Mouse (Mus musculus): Measurements from ENCODE around the gene Hsf2bp. TPM values are rescaled to one million over a fixed set of nuclear protein-coding genes. Genes with fewer than 3 reads are reported as not detected.

The Hsf2bp gene
- total and polyA plus RNA-seq, 2 experiments from 2014 or later = 0.57 to 0.90 TPM

GRCm38 (mm10) chr17:31992004-31992403 lies 44.1 kb downstream of the Hsf2bp start:
- no peaks in the 10 kb centered on the region for H3K36me3 ChIP-seq (ENCODE audit: insufficient read depth)
- ATAC-seq (no peak), DNase-seq (no peak)
- H3K4me2 ChIP-seq (ENCODE audit: low read depth) = no peak overlapping the region
- H3K9ac ChIP-seq = no peak overlapping the region
- H3K27me3 ChIP-seq (ENCODE audit: insufficient read depth, low read length) = no peaks in the 10 kb centered on the region
- no peak for TF ChIP-seq CTCF (IDR thresholded peaks at IDR 0.05; ENCODE audit: low read depth)
- no peak overlapping the region for H3K4me3 ChIP-seq (ENCODE audit: low read depth, low read length)
- no peaks in the 10 kb centered on the region for H3K4me1 ChIP-seq (ENCODE audit: insufficient read depth)
- no peaks in the 10 kb centered on the region for H3K9me3 ChIP-seq (ENCODE audit: low read length)
- 54% methylated on average over 2 of the region's 2 CpGs for WGBS
- H3K27ac ChIP-seq (ENCODE audit: low read depth, low read length) = no peak overlapping the region

- Histone ChIP-seq H3K27ac (ENCODE audit: low read depth, low read length) (no peak overlapping the region), H3K27me3 (ENCODE audit: insufficient read depth, low read length) (no peaks in the 10 kb centered on the region), H3K9me3 (ENCODE audit: low read length) (no peaks in the 10 kb centered on the region), H3K4me3 (ENCODE audit: low read depth, low read length) (no peak overlapping the region), H3K9ac (no peak overlapping the region), H3K4me1 (ENCODE audit: insufficient read depth) (no peaks in the 10 kb centered on the region), H3K36me3 (ENCODE audit: insufficient read depth) (no peaks in the 10 kb centered on the region), H3K4me2 (ENCODE audit: low read depth) (no peak overlapping the region)
- ATAC-seq (no peak), DNase-seq (no peak)
- no peak for TF ChIP-seq CTCF (IDR thresholded peaks at IDR 0.05; ENCODE audit: low read depth)
- WGBS = 91% methylated on average over 2 of the region's 2 CpGs
These were observed 47.1 kb downstream of the Hsf2bp start for GRCm38 (mm10) chr17:31989035-31989434.

GRCm38 (mm10) chr17:31986915-31987314 lies 49.2 kb downstream of the Hsf2bp start:
- Histone ChIP-seq H3K27me3 (ENCODE audit: insufficient read depth, low read length) (no peaks in the 10 kb centered on the region), H3K4me2 (ENCODE audit: low read depth) (no peak overlapping the region), H3K27ac (ENCODE audit: low read depth, low read length) (no peak overlapping the region), H3K36me3 (ENCODE audit: insufficient read depth) (no peaks in the 10 kb centered on the region), H3K4me3 (ENCODE audit: low read depth, low read length) (no peak overlapping the region), H3K4me1 (ENCODE audit: insufficient read depth) (no peaks in the 10 kb centered on the region), H3K9ac (no peak overlapping the region), H3K9me3 (ENCODE audit: low read length) (no peaks in the 10 kb centered on the region)
- ATAC-seq = no peak
- no peak for TF ChIP-seq CTCF (IDR thresholded peaks at IDR 0.05; ENCODE audit: low read depth)
- 89% methylated on average over 1 of the region's 1 CpGs for WGBS
- peak; percentile 8 for DNase-seq

GRCm38 (mm10) chr17:31983491-31983890 lies 52.7 kb downstream of the Hsf2bp start:
- H3K27ac ChIP-seq (ENCODE audit: low read depth, low read length) = no peak overlapping the region
- no peaks in the 10 kb centered on the region for H3K4me1 ChIP-seq (ENCODE audit: insufficient read depth)
- DNase-seq (no peak), ATAC-seq (no peak)
- H3K4me3 ChIP-seq (ENCODE audit: low read depth, low read length) = no peak overlapping the region
- no peaks in the 10 kb centered on the region for H3K27me3 ChIP-seq (ENCODE audit: insufficient read depth, low read length)
- 56% methylated on average over 3 of the region's 3 CpGs for WGBS
- no peaks in the 10 kb centered on the region for H3K9me3 ChIP-seq (ENCODE audit: low read length)
- no peak overlapping the region for H3K4me2 ChIP-seq (ENCODE audit: low read depth)
- TF ChIP-seq CTCF (IDR thresholded peaks at IDR 0.05; ENCODE audit: low read depth) = no peak
- H3K36me3 ChIP-seq (ENCODE audit: insufficient read depth) = no peaks in the 10 kb centered on the region
- H3K9ac ChIP-seq = no peak overlapping the region

GRCm38 (mm10) chr17:31982326-31983190 lies 53.6 kb downstream of the Hsf2bp start:
- ATAC-seq (no peak), DNase-seq (no peak)
- 87% methylated on average over 11 of the region's 11 CpGs for WGBS
- no peak overlapping the region for H3K9ac ChIP-seq
- no peaks in the 10 kb centered on the region for H3K36me3 ChIP-seq (ENCODE audit: insufficient read depth)
- H3K4me1 ChIP-seq (ENCODE audit: insufficient read depth) = no peaks in the 10 kb centered on the region
- H3K9me3 ChIP-seq (ENCODE audit: low read length) = no peaks in the 10 kb centered on the region
- no peaks in the 10 kb centered on the region for H3K27me3 ChIP-seq (ENCODE audit: insufficient read depth, low read length)
- no peak overlapping the region for H3K27ac ChIP-seq (ENCODE audit: low read depth, low read length)
- H3K4me3 ChIP-seq (ENCODE audit: low read depth, low read length) = no peak overlapping the region
- H3K4me2 ChIP-seq (ENCODE audit: low read depth) = no peak overlapping the region
- no peak for TF ChIP-seq CTCF (IDR thresholded peaks at IDR 0.05; ENCODE audit: low read depth)

GRCm38 (mm10) chr17:31979888-31980287 lies 56.3 kb downstream of the Hsf2bp start:
- no peaks in the 10 kb centered on the region for H3K9me3 ChIP-seq (ENCODE audit: low read length)
- no peak overlapping the region for H3K4me3 ChIP-seq (ENCODE audit: low read depth, low read length)
- H3K9ac ChIP-seq = no peak overlapping the region
- no peaks in the 10 kb centered on the region for H3K27me3 ChIP-seq (ENCODE audit: insufficient read depth, low read length)
- 71% methylated on average over 4 of the region's 4 CpGs for WGBS
- H3K4me2 ChIP-seq (ENCODE audit: low read depth) = no peak overlapping the region
- H3K27ac ChIP-seq (ENCODE audit: low read depth, low read length) = no peak overlapping the region
- no peaks in the 10 kb centered on the region for H3K4me1 ChIP-seq (ENCODE audit: insufficient read depth)
- no peak for TF ChIP-seq CTCF (IDR thresholded peaks at IDR 0.05; ENCODE audit: low read depth)
- DNase-seq (no peak), ATAC-seq (no peak)
- H3K36me3 ChIP-seq (ENCODE audit: insufficient read depth) = no peaks in the 10 kb centered on the region

- H3K9ac ChIP-seq = no peak overlapping the region
These were observed 59.0 kb downstream of the Hsf2bp start for GRCm38 (mm10) chr17:31977131-31977530.

More at GRCm38 (mm10) chr17:31977131-31977530, 59.0 kb downstream of the Hsf2bp start:
- ATAC-seq (no peak), DNase-seq (no peak)
- H3K27ac ChIP-seq (ENCODE audit: low read depth, low read length) = no peak overlapping the region
- TF ChIP-seq CTCF (IDR thresholded peaks at IDR 0.05; ENCODE audit: low read depth) = no peak
- no peaks in the 10 kb centered on the region for H3K36me3 ChIP-seq (ENCODE audit: insufficient read depth)
- H3K4me1 ChIP-seq (ENCODE audit: insufficient read depth) = no peaks in the 10 kb centered on the region
- H3K9me3 ChIP-seq (ENCODE audit: low read length) = no peaks in the 10 kb centered on the region
- no peaks in the 10 kb centered on the region for H3K27me3 ChIP-seq (ENCODE audit: insufficient read depth, low read length)
- H3K4me2 ChIP-seq (ENCODE audit: low read depth) = no peak overlapping the region
- no peak overlapping the region for H3K4me3 ChIP-seq (ENCODE audit: low read depth, low read length)
